Mouse (Mus musculus) megakaryocyte, embryonic 14.5 days (primary cell): ENCODE results near the gene Actr6.

ENCODE experiments used
- FLI1 ChIP-seq: IDR thresholded peaks from 2 replicates; pipeline ENCODE4 v1.6.1; 2012; ENCODE audit warnings: low read length, inconsistent platforms, mixed read lengths
- GATA1 ChIP-seq: IDR thresholded peaks from 3 replicates; pipeline ENCODE4 v1.6.1; 2012; ENCODE audit warnings: mixed read lengths, low read length, inconsistent platforms, borderline replicate concordance

- TF ChIP-seq GATA1 (no peak), FLI1 (no peak)
These were observed 49.9 kb downstream of the Actr6 start for GRCm38 (mm10) chr10:89682157-89682556.
